Mouse (Mus musculus) left cerebral cortex, postnatal 25 days (tissue): ENCODE data around the gene Vmn2r112. TPM values are rescaled to one million over a fixed set of nuclear protein-coding genes. Genes with fewer than 3 reads are reported as not detected.
"Not testable (repeated sequence)": the region's sequence is repeated elsewhere in the genome, so short reads cannot be mapped to it uniquely, and the experiment has no call there.

Source experiments
- DNase-seq, 2 experiments: peaks; one replicate each; pipeline ENCODE4 v3.0.0; 2022; ENCODE audit warnings: low spot score in 2 of 2, mixed read lengths in 1 of 2
- intact Hi-C: fragments of 180-260 bp; cut with DNase I; formaldehyde crosslinking; loops from one replicate; pipeline ENCODE4 v1.15.1; 2025
- total RNA-seq, 2 experiments: library from RNA; stranded (reverse); gene quantifications; 2 replicates each; pipeline ENCODE4 v1.2.3; 2021

The Vmn2r112 gene
- not detected for total RNA-seq

- intact Hi-C loops, DNase-seq: not testable (repeated sequence)
Measured at GRCm38 (mm10) chr17:22600651-22601050, at the start of gene Vmn2r112. Gene Vmn2r112 (plus strand): TSS chr17:22600951.

GRCm38 (mm10) chr17:22573382-22573781 lies 27.4 kb upstream of the Vmn2r112 start, which contains the start of gene Vmn2r111:
Gene Vmn2r111 (minus strand): TSS chr17:22573482.
- intact Hi-C loops, DNase-seq: not testable (repeated sequence)

- intact Hi-C loops, result no loop called here
- no peak for DNase-seq
Measured at GRCm38 (mm10) chr17:22630646-22631045, 29.9 kb downstream of the Vmn2r112 start.

Other genes with a start within 250 kb of the Vmn2r112 start
- gene Zfp944, start 239.6 kb upstream of the Vmn2r112 start, total RNA-seq, result 10 to 100 TPM in 1 of 2 experiments, 1 to 10 TPM in 1; 9.2 to 11.4 TPM
- 10 to 100 TPM; 10.2 to 10.5 TPM for gene Zfp758, start 239.5 kb upstream of the Vmn2r112 start, total RNA-seq
- 10 to 100 TPM; 10.1 to 10.4 TPM for gene Zfp946, start 176.7 kb upstream of the Vmn2r112 start, total RNA-seq
- gene Vmn2r111, start 27.5 kb upstream of the Vmn2r112 start, total RNA-seq, result not detected